Mouse (Mus musculus) liver, postnatal 0 days (tissue): ENCODE measurements around the gene Dnah12.

Experiments used
- CTCF ChIP-seq: sonication (generic); IDR thresholded peaks from 2 replicates; pipeline ENCODE4 v1.5.1; 2016; ENCODE audit warnings: antibody characterized with exemption, low read depth
- EP300 ChIP-seq: IDR thresholded peaks from 2 replicates; pipeline ENCODE4 v1.6.1; 2016; ENCODE audit warnings: antibody characterized with exemption, low read depth, mild to moderate bottlenecking

- TF ChIP-seq CTCF, result no peak
- TF ChIP-seq EP300, result no peak
Observed at GRCm38 (mm10) chr14:26894392-26894791, 201.3 kb downstream of the Dnah12 start, which contains the start of gene Asb14.
